Mouse (Mus musculus): ENCODE measurements around the gene Trim13.

DNA sequence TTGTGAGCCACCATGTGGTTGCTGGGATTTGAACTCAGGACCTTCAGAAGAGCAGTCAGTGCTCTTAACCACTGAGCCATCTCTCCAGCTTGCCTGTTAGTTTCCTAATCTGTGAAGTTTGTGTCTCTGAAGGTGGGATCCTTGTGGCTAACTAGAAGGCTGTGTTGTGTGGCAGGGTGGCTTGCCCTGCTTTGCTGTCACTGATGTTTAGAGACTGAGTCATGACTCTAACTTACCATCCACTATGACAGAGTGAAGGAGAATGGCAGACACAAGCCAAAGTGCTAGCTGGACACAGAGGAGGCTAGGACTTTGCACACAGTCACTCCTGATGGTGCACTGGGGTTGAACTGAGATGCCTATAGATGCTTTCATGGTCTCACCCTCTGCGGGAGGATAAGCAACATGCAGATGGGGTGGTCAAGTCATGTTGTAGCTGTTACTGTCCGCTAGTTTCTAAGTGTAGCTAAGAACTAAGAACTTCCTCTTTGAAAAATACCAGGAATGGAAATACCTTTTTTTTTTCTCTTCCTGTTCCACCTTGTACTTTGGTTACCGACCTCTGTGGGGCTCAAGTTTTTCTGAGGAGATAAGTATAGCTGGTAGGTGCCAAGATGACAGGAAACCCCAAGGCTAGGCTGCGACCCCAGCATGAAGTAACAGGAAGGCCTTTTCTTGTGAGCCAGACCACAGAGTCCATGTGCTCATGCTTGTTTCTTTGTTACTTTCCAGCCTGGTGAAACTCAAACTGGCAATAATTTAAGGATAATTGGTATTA, 8.6 kb upstream of the Trim13 start:
- TF ChIP-seq POLR2A (IDR thresholded peaks at IDR 0.05; ENCODE audit: insufficient read length, low read depth) (no peak), USF1 (IDR thresholded peaks at IDR 0.05; ENCODE audit: low read depth) (no peak), POLR2AphosphoS2 (IDR thresholded peaks at IDR 0.05; ENCODE audit: insufficient read length, low read depth) (no peak), MYOG (IDR thresholded peaks at IDR 0.05; ENCODE audit: control insufficient read depth in 1 of 3, insufficient read depth in 1 of 3, insufficient read length in 2 of 3, low read depth in 2 of 3) (no peak)
